Mouse (Mus musculus) layer of hippocampus, adult 9-10 months (tissue): ENCODE measurements around the gene Tspan13.

Experiments used
- DNase-seq: peaks from one replicate; pipeline ENCODE4 v3.0.0; 2022; ENCODE audit warnings: low spot score

Tspan13 gene

GRCm38 (mm10) chr12:36042348-36042778 lies at the start of gene Tspan13:
Tspan13 (minus strand) TSS chr12:36042500.
- peak; percentile 75 for DNase-seq

- no peak for DNase-seq
Measured at GRCm38 (mm10) chr12:36091964-36092363, 49.7 kb upstream of the Tspan13 start.

DNA sequence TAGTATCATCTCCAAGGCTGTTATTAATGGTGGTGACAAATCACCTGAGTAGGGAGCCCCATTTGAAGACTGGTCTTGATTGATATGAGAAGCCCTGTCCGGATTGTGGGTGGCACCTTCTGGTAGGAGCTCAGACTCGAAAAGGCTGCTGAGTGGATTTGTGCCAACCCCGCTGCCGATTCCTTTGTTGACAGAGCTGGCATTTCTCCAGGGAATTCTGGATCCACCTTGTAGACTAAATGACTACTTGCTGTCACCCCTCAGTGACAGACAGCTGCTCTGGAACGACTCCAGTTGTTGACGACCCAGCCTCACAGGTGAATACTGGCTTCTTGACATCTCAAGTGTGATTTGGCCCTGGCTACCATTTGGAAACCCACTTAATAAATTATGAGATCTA lies 46.9 kb upstream of the Tspan13 start:
- no peak for DNase-seq

GRCm38 (mm10) chr12:36088804-36089203 lies 46.5 kb upstream of the Tspan13 start:
- DNase-seq: no peak

DNA sequence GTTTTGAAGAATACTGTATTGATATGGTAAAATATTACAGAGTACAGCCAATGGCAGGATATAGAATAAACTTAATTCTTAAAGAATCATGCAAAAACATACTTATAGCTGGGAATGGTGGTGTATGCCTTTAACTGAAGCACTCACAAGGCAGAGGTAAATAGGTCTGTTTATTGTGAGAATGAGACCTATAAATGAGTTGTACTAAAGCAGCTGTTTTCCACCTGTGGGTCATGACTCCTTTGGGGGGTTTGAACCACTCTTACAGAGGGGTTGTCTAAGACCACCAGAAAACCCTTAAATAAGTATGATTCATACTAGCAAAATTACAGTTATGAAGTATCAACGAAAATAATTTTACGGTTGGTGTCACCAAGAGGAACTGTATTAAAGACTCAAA lies 43.1 kb upstream of the Tspan13 start:
- DNase-seq: no peak

- no peak for DNase-seq
Measured at GRCm38 (mm10) chr12:36078101-36078899, 36.0 kb upstream of the Tspan13 start.

DNA sequence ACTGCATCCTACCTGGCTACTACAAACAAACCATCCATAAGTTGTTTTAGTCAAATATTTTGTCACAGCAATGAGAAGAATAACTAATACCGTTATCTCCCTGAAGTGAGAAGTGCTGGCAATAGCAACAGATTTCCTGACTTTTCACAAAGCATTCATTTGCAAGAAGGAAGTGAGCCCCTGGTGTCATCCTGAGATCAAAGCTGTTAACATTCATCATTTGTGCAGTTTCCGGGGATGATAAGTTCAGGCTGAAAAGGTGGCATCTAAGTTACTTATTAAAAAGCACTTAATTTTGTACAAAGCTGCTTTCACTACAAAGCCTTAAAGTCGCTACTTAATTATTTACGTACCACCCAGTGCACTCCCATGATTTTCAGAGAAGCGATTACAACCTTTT lies 30.6 kb upstream of the Tspan13 start:
- DNase-seq: no peak

- no peak for DNase-seq
Measured at GRCm38 (mm10) chr12:36070231-36070630, 27.9 kb upstream of the Tspan13 start.

- DNase-seq: no peak
Measured at GRCm38 (mm10) chr12:36067538-36067937, 25.2 kb upstream of the Tspan13 start.

GRCm38 (mm10) chr12:36065911-36066310 lies 23.6 kb upstream of the Tspan13 start:
- no peak for DNase-seq

GRCm38 (mm10) chr12:36057699-36058098 lies 15.4 kb upstream of the Tspan13 start:
- DNase-seq: no peak

DNA sequence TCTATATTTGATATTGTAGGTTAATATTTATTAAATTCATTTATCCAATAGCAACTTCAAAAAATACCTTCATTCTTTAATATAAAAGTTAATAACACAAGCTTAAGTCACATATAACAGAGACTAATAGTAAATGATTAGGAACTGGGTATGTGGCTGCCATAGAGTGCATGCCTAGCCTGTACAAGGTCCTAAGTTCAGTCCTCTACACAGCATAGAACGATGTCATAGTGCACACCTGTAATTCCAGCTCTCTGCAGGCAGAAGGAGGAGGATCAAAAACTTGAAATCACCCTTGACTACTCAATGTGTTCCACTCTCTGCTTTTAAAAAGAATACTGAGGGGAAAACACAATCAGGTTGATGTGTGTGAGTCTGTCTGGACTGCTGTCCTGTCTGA lies 8.0 kb upstream of the Tspan13 start:
- no peak for DNase-seq

GRCm38 (mm10) chr12:36047593-36047992 lies 5.3 kb upstream of the Tspan13 start:
- DNase-seq: no peak

- no peak for DNase-seq
Measured at GRCm38 (mm10) chr12:36046196-36046595, 3.9 kb upstream of the Tspan13 start.

GRCm38 (mm10) chr12:36044691-36045090 lies 2.4 kb upstream of the Tspan13 start:
- DNase-seq: no peak

DNA sequence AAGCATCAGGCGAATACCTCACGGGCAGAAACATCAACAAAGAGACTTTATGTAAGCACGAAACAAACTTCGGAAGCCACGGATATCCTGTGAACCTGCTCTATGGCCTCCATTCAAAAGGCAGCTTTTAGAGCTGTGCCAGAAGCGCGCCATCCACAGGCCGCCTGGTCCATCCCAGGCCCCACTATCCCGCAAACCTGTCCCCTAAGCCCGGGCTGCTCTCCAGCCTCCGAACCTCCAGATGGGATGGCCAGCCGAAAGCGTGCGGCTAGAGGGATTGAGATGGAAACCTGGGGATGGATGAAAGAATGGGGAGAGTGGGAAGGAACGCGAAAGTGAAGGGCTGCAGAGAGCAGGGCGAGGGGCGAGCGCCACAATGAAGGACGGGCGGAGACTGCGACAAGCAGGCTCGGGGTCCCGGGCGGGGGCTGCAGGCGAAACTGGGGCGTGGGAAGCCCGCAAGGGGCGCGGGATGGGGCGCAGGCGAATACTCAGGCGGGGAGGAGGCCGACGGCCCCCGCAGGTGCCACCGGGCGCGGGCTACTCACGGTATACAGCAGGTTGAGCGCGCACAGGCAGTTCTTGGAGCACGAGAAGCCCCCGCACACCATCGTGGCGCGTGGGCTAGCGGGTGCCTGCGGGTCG lies 475 bp downstream of the Tspan13 start:
- DNase-seq: no peak

GRCm38 (mm10) chr12:36041281-36041589 lies 1.1 kb downstream of the Tspan13 start:
- no peak for DNase-seq

- no peak for DNase-seq
Measured at GRCm38 (mm10) chr12:36040571-36041280, 1.6 kb downstream of the Tspan13 start.

DNA sequence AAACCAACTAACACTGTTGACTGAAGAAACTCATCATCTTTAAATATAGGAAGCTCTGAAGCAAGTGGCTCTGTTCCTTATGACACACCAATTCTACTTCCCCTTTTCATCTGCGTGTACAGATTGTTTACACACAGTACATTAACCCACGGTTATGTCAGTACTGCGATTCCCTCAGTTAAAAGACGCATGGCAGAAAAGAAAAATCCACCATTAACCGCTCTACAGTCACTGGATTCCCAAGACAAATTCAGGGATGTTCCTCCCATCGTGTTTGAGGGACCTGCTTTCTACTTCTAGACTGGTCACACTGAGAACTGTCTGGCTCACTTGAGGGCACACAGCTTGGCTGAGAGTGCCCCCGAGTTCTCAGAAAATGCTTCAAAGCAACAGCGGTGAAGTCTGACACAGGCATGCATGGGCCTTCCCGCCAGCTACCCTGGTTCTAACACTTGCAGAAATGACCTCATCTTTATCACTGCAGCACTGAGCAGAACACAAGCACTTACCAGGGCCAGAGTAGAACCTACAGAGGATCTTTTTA lies 2.7 kb downstream of the Tspan13 start:
- no peak for DNase-seq

DNA sequence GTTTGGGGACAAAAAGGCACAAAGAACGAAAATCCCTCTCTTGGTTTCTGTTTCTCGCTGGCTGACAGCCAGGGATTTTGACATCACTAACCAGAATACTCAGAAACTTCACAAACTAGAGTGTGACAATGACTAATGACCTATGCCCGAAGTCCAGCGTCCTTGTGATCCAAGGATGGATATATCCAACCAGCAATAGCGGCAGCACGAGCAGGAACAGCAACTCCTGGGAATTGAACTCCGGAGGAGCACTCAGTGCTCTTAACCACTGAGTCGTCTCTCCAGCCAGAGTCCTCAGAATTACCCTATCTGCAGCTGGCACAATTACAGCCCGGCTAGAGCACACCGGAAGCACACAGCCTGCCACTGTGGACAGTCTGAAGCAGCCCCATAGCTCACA lies 5.5 kb downstream of the Tspan13 start:
- no peak for DNase-seq

GRCm38 (mm10) chr12:36036121-36036520 lies 6.2 kb downstream of the Tspan13 start:
- no peak for DNase-seq

GRCm38 (mm10) chr12:36035501-36035900 lies 6.8 kb downstream of the Tspan13 start:
- DNase-seq: no peak

- no peak for DNase-seq
Measured at GRCm38 (mm10) chr12:36032419-36032818, 9.9 kb downstream of the Tspan13 start.
